Mouse (Mus musculus): Measurements from ENCODE around the gene Vdac1. TPM values are rescaled to one million over a fixed set of nuclear protein-coding genes. Genes with fewer than 3 reads are reported as not detected.
A peak's percentile ranks its signal among the peaks of the same experiment; 100 is the strongest.
"Not testable (repeated sequence)": the region's sequence is repeated elsewhere in the genome, so short reads cannot be mapped to it uniquely, and the experiment has no call there.

Gene Vdac1
- polyA plus RNA-seq, 1 experiment from 2014 or later, result 484 TPM

DNA sequence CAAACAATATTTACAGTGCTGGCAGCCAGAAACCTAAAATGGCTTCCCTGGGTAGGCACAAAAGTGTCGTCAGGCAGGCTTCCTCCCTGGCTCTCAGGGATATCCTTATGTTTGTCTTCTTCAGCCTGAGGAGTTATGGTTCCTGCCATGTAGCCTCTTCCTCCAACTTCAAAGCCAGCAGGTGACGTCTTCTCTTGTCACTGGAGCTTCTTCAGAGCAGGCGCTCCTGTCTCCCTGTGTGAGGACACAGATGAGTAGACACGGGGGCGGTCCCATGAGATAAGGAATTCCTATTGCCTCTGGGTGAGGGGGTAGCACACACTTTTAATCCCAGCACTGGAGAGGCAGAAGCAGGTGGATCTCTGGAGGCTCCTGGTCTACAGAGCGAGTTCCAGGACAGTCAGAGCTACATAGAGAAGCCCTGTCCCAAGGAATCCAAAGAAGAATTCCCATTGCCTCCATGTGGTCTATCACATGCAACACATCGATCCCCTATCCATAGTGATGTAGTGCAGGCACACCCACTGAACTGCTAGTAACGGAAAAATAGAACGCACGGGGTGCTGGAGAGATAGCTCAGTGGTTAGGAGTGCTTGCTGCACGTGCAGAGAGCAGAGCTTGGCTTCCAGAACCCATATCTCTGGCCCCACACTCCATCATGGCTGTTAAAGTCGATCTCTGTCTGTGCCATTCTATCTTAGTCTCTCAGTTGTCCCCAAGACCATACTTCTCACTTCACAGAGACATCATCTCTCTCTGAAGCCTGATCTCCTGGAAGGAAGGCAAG lies 15.5 kb upstream of the Vdac1 start:
- no peak for ATAC-seq (replicated peaks; ENCODE audit: insufficient number of reproducible peaks, insufficient read depth, low FRiP score, low read depth)
- WGBS, result 69% methylated on average over 12 of the region's 12 CpGs
- H3K4me2 ChIP-seq, result no peak overlapping the region
- peaks cover 4% of the 10 kb centered on the region; the same call in 1 of the 2 replicates for H3K27me3 ChIP-seq
- no peak overlapping the region for H3K27ac ChIP-seq
- H3K9ac ChIP-seq, result no peak overlapping the region
- H3K4me1 ChIP-seq (replicated peaks), result peaks cover 18% of the 10 kb centered on the region
- no peaks in the 10 kb centered on the region for H3K36me3 ChIP-seq
- no peak overlapping the region for H3K4me3 ChIP-seq
- no peaks in the 10 kb centered on the region for H3K9me3 ChIP-seq (replicated peaks)

DNA sequence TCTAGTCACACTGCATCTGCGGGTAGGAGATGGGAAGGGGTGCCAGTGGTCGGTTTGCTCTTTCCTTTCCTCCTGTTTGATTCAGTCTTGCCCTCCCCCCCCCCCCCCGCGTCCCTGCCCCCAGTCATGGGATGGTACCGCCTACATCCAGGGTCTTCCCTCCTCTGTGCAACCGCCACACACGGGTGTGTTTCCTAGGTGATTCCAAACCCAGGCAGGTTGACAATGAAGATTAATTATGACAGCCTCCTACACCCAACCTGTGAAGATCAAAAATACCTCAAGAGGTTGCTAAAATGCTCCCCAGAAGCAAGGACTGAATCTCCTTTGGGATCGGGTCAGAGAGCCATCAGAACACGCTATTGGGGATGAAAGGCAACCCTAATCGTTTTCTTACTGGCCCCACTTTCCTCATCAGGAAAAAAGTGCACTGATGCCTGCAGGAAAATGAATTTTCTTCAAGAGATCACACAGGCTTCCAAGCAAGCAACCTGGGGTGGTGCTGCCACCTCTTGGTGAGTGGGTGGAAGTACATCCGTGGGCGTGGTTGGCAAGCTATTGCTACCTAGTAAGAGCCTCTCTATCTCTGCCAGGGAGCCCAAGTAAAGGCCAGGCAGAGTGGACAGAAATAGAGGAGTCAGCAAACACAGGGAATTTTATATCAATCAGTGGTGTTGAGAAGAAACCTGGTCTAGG lies 14.6 kb upstream of the Vdac1 start:
- 16% methylated on average over 11 of the region's 12 CpGs for WGBS

DNA sequence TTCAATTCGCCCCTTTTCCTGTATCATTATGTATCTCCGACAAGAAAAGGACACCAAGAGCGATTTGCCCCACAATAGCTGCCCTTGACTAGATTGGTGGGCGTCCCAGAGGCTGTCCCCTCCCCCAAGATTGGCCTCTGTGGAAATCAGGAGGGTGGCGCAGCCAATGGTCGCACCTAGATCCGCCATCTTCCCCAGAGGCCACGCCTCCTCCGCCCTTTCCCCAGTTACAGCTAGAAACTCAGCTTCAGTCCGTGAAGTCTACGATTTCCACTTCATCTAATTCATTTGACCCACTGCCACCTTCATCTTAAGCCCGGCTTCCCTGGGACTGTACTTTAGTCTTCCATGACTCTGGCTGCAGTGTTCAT lies 14.0 kb upstream of the Vdac1 start:
- Histone ChIP-seq H3K4me1 (replicated peaks) (peaks cover 14% of the 10 kb centered on the region), H3K27ac (peak overlapping the region; percentile 41), H3K4me3 (peak overlapping the region; percentile 39), H3K27me3 (peaks cover 4% of the 10 kb centered on the region; the same call in 1 of the 2 replicates), H3K9me3 (replicated peaks) (no peaks in the 10 kb centered on the region), H3K36me3 (no peaks in the 10 kb centered on the region), H3K9ac (no peak overlapping the region), H3K4me2 (peak overlapping the region; percentile 60)
- no peak for ATAC-seq (replicated peaks; ENCODE audit: insufficient number of reproducible peaks, insufficient read depth, low FRiP score, low read depth)
- 9% methylated on average over 12 of the region's 12 CpGs for WGBS

More for the DNA sequence above, 14.6 kb upstream of the Vdac1 start:
- Histone ChIP-seq H3K27ac (peak overlapping the region; percentile 41; the same call in 1 of the 2 replicates), H3K9ac (no peak overlapping the region), H3K36me3 (no peaks in the 10 kb centered on the region), H3K27me3 (peaks cover 4% of the 10 kb centered on the region; the same call in 1 of the 2 replicates), H3K9me3 (replicated peaks) (no peaks in the 10 kb centered on the region), H3K4me2 (peak overlapping the region; percentile 60), H3K4me1 (replicated peaks) (peaks cover 15% of the 10 kb centered on the region), H3K4me3 (peak overlapping the region; percentile 39)
- ATAC-seq (replicated peaks; ENCODE audit: insufficient number of reproducible peaks, insufficient read depth, low FRiP score, low read depth), result no peak

DNA sequence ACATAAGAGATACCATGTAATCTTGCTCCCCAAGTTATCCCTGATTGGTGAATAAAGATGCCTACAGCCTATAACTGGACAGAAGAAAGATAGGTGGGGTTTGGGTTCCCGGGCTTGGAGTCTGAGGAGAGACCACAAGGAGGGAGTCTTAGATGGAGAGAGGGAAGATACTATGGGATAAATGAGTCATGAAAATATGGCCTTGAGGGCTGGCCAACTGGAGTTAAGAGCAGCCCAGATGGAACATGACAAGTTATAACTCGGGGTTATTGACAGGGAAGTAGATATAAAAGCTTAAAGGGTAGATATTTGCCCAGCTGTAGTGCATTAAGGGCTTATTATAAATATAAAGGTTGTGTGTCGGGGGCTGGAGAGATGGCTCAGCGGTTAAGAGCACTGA lies 12.5 kb upstream of the Vdac1 start:
- 77% methylated on average over 4 of the region's 4 CpGs for WGBS
- no peak for ATAC-seq (replicated peaks; ENCODE audit: insufficient number of reproducible peaks, insufficient read depth, low FRiP score, low read depth)
- H3K36me3 ChIP-seq, result no peaks in the 10 kb centered on the region
- H3K27ac ChIP-seq, result no peak overlapping the region
- H3K4me1 ChIP-seq (replicated peaks), result peaks cover 14% of the 10 kb centered on the region
- H3K27me3 ChIP-seq, result peaks cover 4% of the 10 kb centered on the region; the same call in 1 of the 2 replicates
- no peak overlapping the region for H3K9ac ChIP-seq
- H3K4me3 ChIP-seq, result no peak overlapping the region
- no peak overlapping the region for H3K4me2 ChIP-seq
- H3K9me3 ChIP-seq (replicated peaks), result no peaks in the 10 kb centered on the region

DNA sequence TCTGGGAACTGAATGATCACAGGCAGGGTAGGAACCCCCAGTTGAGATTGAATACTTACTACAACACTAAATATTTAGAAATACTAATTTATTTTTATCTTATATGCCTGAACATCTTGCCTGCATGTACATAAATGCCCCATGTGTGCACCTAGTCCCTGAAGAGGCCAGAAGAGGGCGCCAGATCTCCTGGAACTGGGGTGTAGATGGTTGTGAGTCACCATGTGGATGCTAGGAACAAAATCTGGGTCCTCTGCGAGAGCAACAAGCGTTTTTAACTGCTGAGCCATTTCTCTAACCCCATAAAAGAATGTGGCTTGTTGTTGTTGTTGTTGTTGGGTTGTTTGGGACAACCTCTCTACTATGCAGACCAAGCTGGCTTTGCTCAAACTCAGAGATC lies 11.9 kb upstream of the Vdac1 start:
- H3K9me3 ChIP-seq (replicated peaks), result no peaks in the 10 kb centered on the region
- 59% methylated on average over 3 of the region's 3 CpGs for WGBS
- H3K27me3 ChIP-seq, result peaks cover 4% of the 10 kb centered on the region; the same call in 1 of the 2 replicates

DNA sequence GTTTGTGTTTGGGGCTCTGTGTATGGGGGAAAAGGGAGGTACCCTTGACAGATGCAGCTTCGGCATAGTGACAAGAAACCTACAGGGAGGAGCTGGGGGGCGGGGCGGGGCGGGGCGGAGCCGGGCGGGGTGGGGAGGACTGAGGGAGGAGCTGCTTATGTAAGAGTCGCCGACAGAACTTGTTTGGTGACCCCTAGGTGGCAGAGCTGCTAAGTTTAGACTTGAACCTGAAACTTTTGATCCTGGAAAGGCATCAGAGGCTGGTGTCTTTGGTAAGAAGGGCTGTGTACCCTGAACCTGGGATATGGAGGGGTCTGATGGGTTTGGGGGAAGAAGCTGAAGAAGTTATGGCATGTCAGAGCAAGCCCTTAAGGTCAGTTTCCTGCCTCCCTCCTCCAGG lies 9.7 kb upstream of the Vdac1 start:
- Histone ChIP-seq H3K4me2 (no peak overlapping the region), H3K27me3 (no peaks in the 10 kb centered on the region), H3K4me1 (replicated peaks) (peaks cover 13% of the 10 kb centered on the region), H3K9me3 (replicated peaks) (no peaks in the 10 kb centered on the region), H3K9ac (no peak overlapping the region), H3K27ac (no peak overlapping the region), H3K4me3 (no peak overlapping the region), H3K36me3 (no peaks in the 10 kb centered on the region)
- under 1% methylated on average over 9 of the region's 9 CpGs for WGBS
- ATAC-seq (replicated peaks; ENCODE audit: insufficient number of reproducible peaks, insufficient read depth, low FRiP score, low read depth), result no peak; the same call in 1 of the 2 replicates

More for the DNA sequence above, 11.9 kb upstream of the Vdac1 start:
- peaks cover 14% of the 10 kb centered on the region for H3K4me1 ChIP-seq (replicated peaks)
- no peak overlapping the region for H3K4me3 ChIP-seq
- H3K36me3 ChIP-seq, result no peaks in the 10 kb centered on the region
- H3K9ac ChIP-seq, result no peak overlapping the region
- no peak overlapping the region for H3K27ac ChIP-seq
- no peak for ATAC-seq (replicated peaks; ENCODE audit: insufficient number of reproducible peaks, insufficient read depth, low FRiP score, low read depth)
- no peak overlapping the region for H3K4me2 ChIP-seq

DNA sequence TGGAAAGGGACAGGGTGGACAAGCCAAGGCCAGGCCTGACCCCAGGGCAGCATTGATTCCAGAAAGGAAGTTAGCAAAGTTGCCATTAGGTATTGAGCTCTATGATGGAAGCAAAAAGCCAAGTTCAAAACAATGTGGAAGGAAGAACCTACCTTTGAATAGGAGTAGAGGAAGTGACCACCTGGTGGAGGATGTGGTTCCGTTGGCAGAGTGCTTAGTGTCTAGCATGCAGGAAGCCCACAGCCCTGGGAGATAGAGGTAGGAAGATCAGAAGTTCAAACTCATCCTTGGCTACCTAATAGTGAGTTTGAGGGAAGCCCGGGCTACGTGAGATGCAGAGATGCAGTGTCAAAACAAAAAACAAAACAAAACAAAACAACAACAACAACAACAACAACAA lies 8.4 kb upstream of the Vdac1 start:
- no peaks in the 10 kb centered on the region for H3K27me3 ChIP-seq
- WGBS, result 88% methylated on average over 3 of the region's 3 CpGs

DNA sequence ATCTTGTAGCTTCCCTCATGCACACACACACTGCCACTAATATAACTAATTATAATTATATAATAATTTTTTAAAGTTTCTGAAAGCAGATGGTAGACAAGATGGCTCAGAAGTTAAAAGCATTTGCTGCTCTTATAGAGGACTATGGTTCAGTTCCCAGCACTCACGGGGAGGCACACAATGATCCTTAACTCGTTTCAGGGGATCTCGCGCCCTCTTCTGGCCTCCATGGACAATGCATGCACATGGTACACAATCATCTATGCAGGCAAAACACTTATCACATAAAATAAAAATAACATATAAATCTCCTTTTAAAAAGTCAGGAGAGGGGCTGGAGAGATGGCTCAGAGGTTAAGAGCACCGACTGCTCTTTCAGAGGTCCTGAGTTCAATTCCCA lies 6.0 kb upstream of the Vdac1 start:
- H3K27me3 ChIP-seq, result no peaks in the 10 kb centered on the region
- no peaks in the 10 kb centered on the region for H3K9me3 ChIP-seq (replicated peaks)
- no peak overlapping the region for H3K4me2 ChIP-seq
- H3K4me3 ChIP-seq, result no peak overlapping the region
- no peaks in the 10 kb centered on the region for H3K36me3 ChIP-seq
- WGBS, result 84% methylated on average over 5 of the region's 5 CpGs
- H3K27ac ChIP-seq, result no peak overlapping the region
- H3K9ac ChIP-seq, result no peak overlapping the region
- ATAC-seq (replicated peaks; ENCODE audit: insufficient number of reproducible peaks, insufficient read depth, low FRiP score, low read depth), result no peak
- H3K4me1 ChIP-seq (replicated peaks), result peaks cover 11% of the 10 kb centered on the region

More for the DNA sequence above, 8.4 kb upstream of the Vdac1 start:
- Histone ChIP-seq H3K9ac (no peak overlapping the region), H3K4me1 (replicated peaks) (peaks cover 4% of the 10 kb centered on the region; the same call in 1 of the 2 replicates), H3K4me3 (no peak overlapping the region), H3K27ac (no peak overlapping the region), H3K9me3 (replicated peaks) (no peaks in the 10 kb centered on the region), H3K36me3 (no peaks in the 10 kb centered on the region), H3K4me2 (no peak overlapping the region)
- ATAC-seq (replicated peaks; ENCODE audit: insufficient number of reproducible peaks, insufficient read depth, low FRiP score, low read depth), result no peak

DNA sequence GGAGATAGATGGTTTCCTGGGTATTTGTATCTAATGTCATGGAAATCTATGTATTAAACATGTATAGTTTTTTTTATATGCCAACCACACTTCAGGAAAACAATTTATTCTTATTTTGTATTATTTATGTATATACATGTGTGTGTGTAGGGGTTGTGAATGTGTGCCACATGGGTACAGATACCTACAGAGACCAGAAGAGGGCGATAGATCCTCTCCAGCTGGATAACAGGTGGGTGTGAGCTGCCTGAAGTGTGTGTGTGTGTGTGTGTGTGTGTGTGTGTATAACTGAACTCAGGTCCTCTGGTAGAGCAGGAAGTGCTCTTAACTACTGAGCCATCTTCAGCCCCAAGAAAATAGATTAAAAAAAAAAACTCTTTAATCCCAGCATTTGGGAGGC lies 5.1 kb upstream of the Vdac1 start:
- WGBS, result 88% methylated on average over 1 of the region's 1 CpGs
- no peaks in the 10 kb centered on the region for H3K36me3 ChIP-seq
- no peak overlapping the region for H3K4me3 ChIP-seq
- H3K27me3 ChIP-seq, result no peaks in the 10 kb centered on the region
- H3K4me1 ChIP-seq (replicated peaks), result peaks cover 17% of the 10 kb centered on the region
- no peak overlapping the region for H3K9ac ChIP-seq
- H3K9me3 ChIP-seq (replicated peaks), result no peaks in the 10 kb centered on the region
- ATAC-seq (replicated peaks; ENCODE audit: insufficient number of reproducible peaks, insufficient read depth, low FRiP score, low read depth), result no peak
- no peak overlapping the region for H3K4me2 ChIP-seq
- no peak overlapping the region for H3K27ac ChIP-seq

DNA sequence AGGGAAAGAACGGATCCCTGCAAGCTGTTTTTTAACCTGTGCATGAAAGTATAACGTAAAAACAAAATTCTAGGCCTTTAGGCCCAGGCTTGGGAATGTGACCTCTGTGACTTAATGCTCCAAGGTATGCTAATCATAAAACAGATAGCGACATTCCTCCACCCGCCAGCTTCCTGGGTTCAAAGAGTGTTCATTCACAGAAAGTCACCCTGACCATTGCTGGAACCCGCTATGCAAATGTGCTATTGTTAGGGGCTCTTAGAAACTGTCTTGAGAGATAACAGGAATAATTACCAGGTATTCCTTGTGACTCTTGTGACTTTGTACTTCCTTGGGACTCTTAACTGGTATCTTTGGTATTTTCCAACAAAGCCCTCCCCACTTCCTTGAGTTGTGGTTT lies 3.6 kb upstream of the Vdac1 start:
- H3K27me3 ChIP-seq; H3K36me3 ChIP-seq; ATAC-seq (replicated peaks; ENCODE audit: insufficient number of reproducible peaks, insufficient read depth, low FRiP score, low read depth); H3K9ac ChIP-seq; H3K9me3 ChIP-seq (replicated peaks); H3K4me2 ChIP-seq; H3K27ac ChIP-seq; H3K4me3 ChIP-seq: not testable (repeated sequence)
- peaks cover 14% of the 10 kb centered on the region for H3K4me1 ChIP-seq (replicated peaks)
- WGBS, result 87% methylated on average over 5 of the region's 5 CpGs

DNA sequence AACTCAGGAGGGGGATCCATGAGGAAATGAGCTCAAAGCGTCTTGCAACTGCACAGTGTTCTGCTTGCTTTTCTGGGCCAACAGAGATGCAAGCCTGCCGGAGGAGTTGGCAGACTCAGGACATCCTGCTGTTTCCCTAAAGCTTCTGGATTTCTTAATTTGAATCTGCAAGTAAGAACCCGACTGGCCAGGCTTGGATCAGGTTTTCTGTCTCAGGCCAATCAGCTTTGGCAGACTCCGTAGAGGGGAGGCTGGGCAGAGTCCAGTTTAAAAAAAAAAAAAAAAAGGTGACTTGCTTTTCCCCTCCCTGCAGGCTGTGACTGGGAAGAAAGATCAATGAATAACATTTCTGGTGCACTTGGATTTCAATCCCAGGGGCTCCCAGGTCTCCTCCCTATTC lies 2.1 kb upstream of the Vdac1 start:
- Histone ChIP-seq H3K9me3 (replicated peaks) (no peaks in the 10 kb centered on the region), H3K4me2 (0 out of 2 replicates have a peak overlapping the region, but pooled peaks have one; percentile 8), H3K9ac (no peak overlapping the region), H3K27ac (peak overlapping the region; percentile 29; the same call in 1 of the 2 replicates), H3K4me1 (replicated peaks) (peaks cover 27% of the 10 kb centered on the region), H3K36me3 (no peaks in the 10 kb centered on the region), H3K27me3 (no peaks in the 10 kb centered on the region), H3K4me3 (0 out of 2 replicates have a peak overlapping the region, but pooled peaks have one; percentile 5)
- WGBS, result 41% methylated on average over 4 of the region's 4 CpGs
- no peak for ATAC-seq (replicated peaks; ENCODE audit: insufficient number of reproducible peaks, insufficient read depth, low FRiP score, low read depth)
